Mouse (Mus musculus) cerebellum, adult 2 months (tissue): ENCODE measurements around the gene Slc8a3.

ENCODE experiments used
- CTCF ChIP-seq: fragments of 200-500 bp; IDR thresholded peaks from 2 replicates; pipeline ENCODE4 v1.5.1; 2011; ENCODE audit warnings: low read depth, mild to moderate bottlenecking, control low read depth, low read length, moderate library complexity, borderline replicate concordance; ENCODE audit not compliant: insufficient read depth
- POLR2A ChIP-seq: fragments of 200-500 bp; IDR thresholded peaks from 2 replicates; pipeline ENCODE4 v1.6.1; 2011; ENCODE audit warnings: low read length, control low read depth, borderline replicate concordance; ENCODE audit not compliant: insufficient read depth

- TF ChIP-seq CTCF (no peak), POLR2A (no peak)
Measured at GRCm38 (mm10) chr12:81186081-81186480, 146.9 kb downstream of the Slc8a3 start.
